Mouse (Mus musculus) neural tube, embryonic 14.5 days (tissue): ENCODE results near the gene Fgg. TPM values are rescaled to one million over a fixed set of nuclear protein-coding genes. Genes with fewer than 3 reads are reported as not detected.

Experiments
- ATAC-seq: fragments of 200-750 bp; cut with Nextera tagmentation; 2 replicates; pipeline ENCODE4 v1.8.0; 2017; ENCODE audit warnings: low read depth, mild to moderate bottlenecking, moderate TSS enrichment, moderate library complexity
- H3K27ac ChIP-seq: fragments of 300-500 bp; sonication (generic); 2 replicates; pipeline ENCODE4 v1.5.1; 2014; ENCODE audit warnings: low read depth, mild to moderate bottlenecking, control low read depth, low read length, moderate library complexity, mixed read lengths
- H3K27me3 ChIP-seq: fragments of 300-500 bp; sonication (generic); 2 replicates; pipeline ENCODE4 v1.6.1; 2014; ENCODE audit warnings: low read length; ENCODE audit not compliant: control insufficient read depth, insufficient read depth
- H3K36me3 ChIP-seq: fragments of 300-500 bp; sonication (generic); 2 replicates; pipeline ENCODE4 v1.6.1; 2014; ENCODE audit warnings: low read length, mixed read lengths; ENCODE audit not compliant: control insufficient read depth, insufficient read depth
- H3K4me1 ChIP-seq: fragments of 300-500 bp; sonication (generic); 2 replicates; pipeline ENCODE4 v1.6.1; 2014; ENCODE audit warnings: low read length; ENCODE audit not compliant: control insufficient read depth, insufficient read depth
- H3K4me2 ChIP-seq: fragments of 300-500 bp; sonication (generic); 2 replicates; pipeline ENCODE4 v1.6.1; 2014; ENCODE audit warnings: mild to moderate bottlenecking, low read depth, low read length, control low read depth
- H3K4me3 ChIP-seq: fragments of 300-500 bp; sonication (generic); 2 replicates; pipeline ENCODE4 v1.5.1; 2014; ENCODE audit warnings: low read depth, low read length, control low read depth, mixed read lengths
- H3K9ac ChIP-seq: fragments of 300-500 bp; sonication (generic); replicated peaks from 2 replicates; pipeline ENCODE4 v1.6.1; 2014; ENCODE audit warnings: low read depth, mild to moderate bottlenecking, control low read depth, low read length, mixed read lengths
- H3K9me3 ChIP-seq: fragments of 300-500 bp; sonication (generic); 2 replicates; pipeline ENCODE4 v1.6.1; 2016; ENCODE audit warnings: low read length; ENCODE audit not compliant: control insufficient read depth
- WGBS: fragments of 180-500 bp; shearing (Covaris S2); extraction: QIAGEN DNeasy Blood & Tissue Kit; methylation state at CpG from one replicate; pipeline ENCODE4 v1.1.7; 2014; 5-methylcytosine and 5-hydroxymethylcytosine counted together
- polyA plus RNA-seq: library from polyadenylated mRNA; unstranded; fragments of >200 nt; fragmentation: Nextera tagmentation; extraction: Ambion mirVana; gene quantifications from 2 replicates; pipeline ENCODE4 v1.2.1, GENCODE M21; 2014

The Fgg gene
- polyA plus RNA-seq, 1 experiment from 2014 or later: 0.23 TPM

DNA sequence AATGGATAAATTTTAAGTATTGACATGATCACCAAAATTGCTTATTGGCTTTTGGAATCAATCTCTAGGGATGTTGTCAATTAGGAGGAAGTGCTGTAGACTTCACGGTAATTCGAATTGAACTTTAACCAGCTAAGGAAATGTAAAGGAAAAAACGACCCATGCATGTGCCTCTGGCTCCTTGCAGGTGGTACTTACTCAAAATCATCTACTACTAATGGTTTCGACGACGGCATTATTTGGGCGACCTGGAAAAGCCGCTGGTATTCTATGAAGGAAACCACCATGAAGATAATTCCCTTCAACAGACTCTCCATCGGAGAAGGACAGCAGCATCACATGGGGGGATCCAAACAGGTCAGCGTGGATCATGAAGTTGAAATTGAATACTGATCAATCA lies 6.4 kb downstream of the Fgg start:
- ATAC-seq: no peak
- Histone ChIP-seq H3K9me3 (no peaks in the 10 kb centered on the region), H3K36me3 (no peaks in the 10 kb centered on the region), H3K4me3 (no peak overlapping the region), H3K4me2 (no peak overlapping the region), H3K27me3 (no peaks in the 10 kb centered on the region), H3K4me1 (no peaks in the 10 kb centered on the region), H3K9ac (no peak overlapping the region), H3K27ac (no peak overlapping the region)
- 89% methylated on average over 10 of the region's 10 CpGs for WGBS

DNA sequence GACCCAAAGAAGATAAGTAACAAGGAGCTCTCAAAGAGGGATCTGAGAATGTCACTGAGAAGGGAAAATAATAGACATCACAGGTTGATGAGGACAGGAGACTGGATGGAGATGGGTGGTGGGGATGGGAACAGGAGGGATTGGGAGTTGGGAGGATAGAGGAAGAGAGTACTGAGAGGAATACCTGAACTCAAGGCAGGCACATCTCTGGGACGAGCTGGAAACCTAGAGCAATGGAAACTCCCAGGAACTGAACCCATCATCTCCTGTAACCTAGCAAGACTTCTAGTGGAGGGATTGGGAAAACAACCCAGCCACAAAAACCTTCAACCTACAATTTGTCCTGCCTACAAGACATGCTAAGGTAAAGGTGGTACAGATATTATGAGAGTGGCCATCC lies 8.7 kb downstream of the Fgg start:
- no peak overlapping the region for H3K4me3 ChIP-seq
- H3K4me2 ChIP-seq: no peak overlapping the region
- H3K9me3 ChIP-seq: no peaks in the 10 kb centered on the region
- 89% methylated on average over 1 of the region's 1 CpGs for WGBS
- H3K27me3 ChIP-seq: no peaks in the 10 kb centered on the region
- H3K27ac ChIP-seq: no peak overlapping the region
- no peaks in the 10 kb centered on the region for H3K4me1 ChIP-seq
- ATAC-seq: no peak
- H3K36me3 ChIP-seq: no peaks in the 10 kb centered on the region
- H3K9ac ChIP-seq: no peak overlapping the region

DNA sequence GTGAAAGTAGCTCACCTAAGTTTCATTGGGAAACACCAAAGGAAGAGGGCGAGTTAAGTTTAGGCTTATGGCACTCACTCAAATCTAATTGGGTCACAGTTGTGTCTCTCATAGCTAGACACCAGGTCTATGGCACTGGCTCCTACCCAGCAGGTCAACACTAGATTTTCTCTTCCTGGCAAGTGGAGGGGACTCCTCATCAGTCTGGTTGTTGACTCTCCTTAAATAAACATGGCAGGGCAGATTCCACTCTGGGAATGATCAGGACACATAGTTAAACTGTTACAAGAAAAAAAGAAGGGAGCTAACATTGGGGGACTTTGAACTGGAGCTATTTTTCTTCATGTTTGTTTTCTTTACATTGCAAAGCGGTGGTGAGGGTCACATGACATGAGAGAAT lies 12.9 kb downstream of the Fgg start:
- WGBS: 87% methylated on average over 2 of the region's 2 CpGs

DNA sequence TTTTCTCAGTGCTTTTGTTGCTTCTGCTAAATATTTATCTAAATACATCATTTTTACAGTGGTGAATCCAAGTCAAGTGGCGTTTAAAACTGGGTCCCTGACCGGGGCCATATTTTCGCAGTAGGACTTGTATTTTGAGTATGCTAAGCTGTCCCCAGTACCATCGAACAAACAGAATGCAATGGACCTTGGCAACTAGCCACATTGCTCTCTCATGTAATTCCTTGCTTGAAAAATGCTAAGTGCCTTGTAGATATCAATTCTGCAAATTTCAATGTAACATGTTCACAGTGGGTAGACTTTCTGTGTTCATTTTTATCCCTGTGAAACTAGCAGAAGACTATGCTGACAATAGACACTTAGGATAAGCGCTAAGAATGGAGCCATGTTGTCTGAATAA lies 13.7 kb downstream of the Fgg start:
- no peak for ATAC-seq
- no peak overlapping the region for H3K27ac ChIP-seq
- no peak overlapping the region for H3K9ac ChIP-seq
- 91% methylated on average over 5 of the region's 5 CpGs for WGBS
- H3K4me2 ChIP-seq: no peak overlapping the region
- no peaks in the 10 kb centered on the region for H3K36me3 ChIP-seq
- no peaks in the 10 kb centered on the region for H3K27me3 ChIP-seq
- no peaks in the 10 kb centered on the region for H3K9me3 ChIP-seq
- no peaks in the 10 kb centered on the region for H3K4me1 ChIP-seq
- no peak overlapping the region for H3K4me3 ChIP-seq

More for the DNA sequence above, 12.9 kb downstream of the Fgg start:
- H3K27ac ChIP-seq: no peak overlapping the region
- H3K4me1 ChIP-seq: no peaks in the 10 kb centered on the region
- H3K9ac ChIP-seq: no peak overlapping the region
- ATAC-seq: no peak
- no peaks in the 10 kb centered on the region for H3K27me3 ChIP-seq
- no peak overlapping the region for H3K4me3 ChIP-seq
- no peaks in the 10 kb centered on the region for H3K9me3 ChIP-seq
- no peak overlapping the region for H3K4me2 ChIP-seq
- no peaks in the 10 kb centered on the region for H3K36me3 ChIP-seq

DNA sequence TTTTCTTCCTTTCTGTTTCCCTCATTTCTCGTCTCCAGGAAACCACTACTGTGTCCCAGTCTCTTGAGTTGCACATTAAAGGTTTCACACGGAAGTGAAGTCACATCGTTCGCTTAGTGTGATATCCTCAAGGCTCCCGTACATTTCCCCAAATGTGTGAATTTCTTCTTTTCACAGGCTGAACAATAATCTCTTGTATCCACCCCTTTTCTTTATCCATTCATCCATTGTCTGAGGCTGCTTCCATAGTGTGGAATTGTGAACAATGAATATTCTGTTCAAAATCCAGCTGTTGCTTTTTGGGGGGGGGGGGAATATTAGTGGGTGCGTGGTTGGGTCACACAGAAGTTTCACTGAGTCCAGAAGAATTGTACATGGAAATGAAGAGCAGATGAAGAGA lies 17.5 kb downstream of the Fgg start:
- no peaks in the 10 kb centered on the region for H3K9me3 ChIP-seq

DNA sequence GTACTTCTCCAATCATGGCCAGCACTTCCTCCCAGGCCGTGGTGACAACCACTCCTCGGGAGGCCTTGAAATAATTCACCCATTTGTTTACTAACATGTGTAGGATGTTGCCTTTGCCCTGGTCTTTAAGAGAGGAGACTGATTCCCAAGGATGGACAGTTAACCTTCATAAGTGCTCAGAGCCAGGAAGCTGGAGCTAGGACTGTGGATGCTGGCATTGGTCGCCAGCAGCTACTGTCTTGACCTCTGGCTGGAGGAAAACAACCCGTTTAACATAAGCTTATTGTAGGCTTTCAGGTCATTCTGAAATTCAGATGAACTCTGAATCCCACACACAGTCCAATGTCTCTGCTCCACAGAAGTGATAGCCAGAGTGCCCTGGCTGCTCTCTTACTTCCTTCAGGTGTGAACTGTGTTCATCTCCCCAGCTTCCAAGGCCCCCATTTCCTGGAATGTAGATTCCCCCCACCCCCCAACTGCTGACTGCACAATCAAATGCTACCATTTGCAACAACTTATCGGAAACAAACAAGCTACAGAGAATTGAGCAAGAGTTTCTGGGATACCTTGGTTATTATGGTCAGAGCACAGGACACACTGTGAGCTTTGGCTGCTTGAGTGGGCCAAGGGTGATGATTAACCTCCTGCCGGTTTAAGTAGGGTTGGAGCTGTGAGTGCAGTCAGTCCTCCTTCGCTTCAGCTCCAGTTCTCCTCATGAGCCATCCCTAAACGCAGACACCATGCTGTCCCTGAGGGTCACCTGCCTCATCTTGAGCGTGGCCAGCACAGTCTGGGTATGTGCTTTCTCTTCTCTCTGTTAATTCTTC lies 18.2 kb downstream of the Fgg start, which contains the start of gene Fga:
Fga (plus strand) TSS at position 602 of the 827 bp plus-strand sequence.
- Histone ChIP-seq H3K27ac (no peak within 1 kb of the TSS), H3K9ac (no peak within 1 kb of the TSS), H3K4me2 (no peak within 1 kb of the TSS), H3K4me1 (no peaks in the 10 kb centered on the region), H3K27me3 (no peaks in the 10 kb centered on the region), H3K4me3 (no peak within 1 kb of the TSS), H3K9me3 (no peaks in the 10 kb centered on the region), H3K36me3 (no peaks in the 10 kb centered on the region)
- no peak for ATAC-seq
- WGBS: 80% methylated on average over 9 of the region's 9 CpGs

More for the DNA sequence above, 17.5 kb downstream of the Fgg start:
- H3K4me1 ChIP-seq: no peaks in the 10 kb centered on the region
- H3K27me3 ChIP-seq: no peaks in the 10 kb centered on the region
- no peaks in the 10 kb centered on the region for H3K36me3 ChIP-seq
- no peak overlapping the region for H3K4me3 ChIP-seq
- no peak overlapping the region for H3K9ac ChIP-seq
- no peak overlapping the region for H3K27ac ChIP-seq
- H3K4me2 ChIP-seq: no peak overlapping the region
- WGBS: 60% methylated on average over 6 of the region's 6 CpGs
- ATAC-seq: no peak

DNA sequence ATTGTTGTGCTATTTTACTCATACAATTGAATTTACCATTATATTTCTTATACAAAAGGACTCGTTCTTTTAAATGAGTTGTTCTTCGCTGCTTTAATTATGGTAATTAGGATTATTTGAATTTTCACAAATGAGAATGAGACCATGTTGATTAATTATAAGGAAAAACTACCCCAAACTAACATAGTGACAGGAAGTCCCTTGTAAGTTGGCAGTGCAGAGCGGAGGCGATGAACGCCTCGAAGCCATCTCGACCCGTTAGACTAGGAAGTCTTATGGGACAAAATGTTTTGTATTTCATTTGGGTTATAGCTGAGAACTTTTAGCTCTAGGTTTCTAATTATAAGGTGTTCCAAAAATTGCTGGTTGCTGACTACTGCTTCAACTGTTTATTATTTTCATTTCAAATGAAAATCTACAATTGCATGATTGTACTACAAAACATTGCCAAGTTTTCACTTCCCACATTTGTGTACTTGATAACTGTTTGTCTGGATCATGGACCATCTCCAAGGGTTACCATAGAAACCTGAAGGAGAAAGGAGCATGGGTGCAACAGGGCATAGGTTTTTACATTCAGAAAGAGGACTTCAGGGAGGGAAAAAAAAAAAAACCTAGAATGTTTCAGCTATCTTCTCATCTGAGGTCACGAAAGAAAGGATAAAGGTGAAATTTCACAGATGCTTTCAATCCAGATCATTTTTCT lies 20.2 kb downstream of the Fgg start:
- Histone ChIP-seq H3K4me3 (no peak overlapping the region), H3K27ac (no peak overlapping the region), H3K27me3 (no peaks in the 10 kb centered on the region), H3K4me1 (no peaks in the 10 kb centered on the region), H3K9ac (no peak overlapping the region), H3K9me3 (no peaks in the 10 kb centered on the region), H3K4me2 (no peak overlapping the region), H3K36me3 (no peaks in the 10 kb centered on the region)
- WGBS: 89% methylated on average over 9 of the region's 9 CpGs
- ATAC-seq: no peak

DNA sequence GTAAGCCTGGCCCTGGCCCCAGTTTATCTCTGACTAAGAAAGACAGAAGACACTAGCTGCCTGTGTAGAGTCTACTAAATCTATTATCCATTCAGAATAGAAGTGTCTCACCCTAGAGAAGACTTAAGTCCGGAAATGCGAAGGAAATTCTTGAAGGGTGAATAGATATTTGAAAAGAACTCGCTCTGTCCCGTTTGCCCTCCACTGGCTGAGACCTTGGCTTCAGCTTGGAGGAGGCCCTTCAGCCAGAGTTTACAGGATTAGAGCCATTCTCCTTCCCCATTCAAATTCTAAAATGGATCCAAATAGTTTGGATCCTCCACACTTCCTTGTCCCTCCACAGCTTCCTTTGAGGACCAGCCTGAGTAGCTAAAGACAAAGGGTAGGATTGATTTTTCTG lies 22.8 kb downstream of the Fgg start:
- H3K4me1 ChIP-seq: no peaks in the 10 kb centered on the region
- no peaks in the 10 kb centered on the region for H3K27me3 ChIP-seq
- H3K9ac ChIP-seq: no peak overlapping the region
- H3K27ac ChIP-seq: no peak overlapping the region
- no peak overlapping the region for H3K4me2 ChIP-seq
- H3K4me3 ChIP-seq: no peak overlapping the region
- H3K36me3 ChIP-seq: no peaks in the 10 kb centered on the region
- ATAC-seq: no peak
- H3K9me3 ChIP-seq: no peaks in the 10 kb centered on the region
- WGBS: 90% methylated on average over 4 of the region's 4 CpGs

DNA sequence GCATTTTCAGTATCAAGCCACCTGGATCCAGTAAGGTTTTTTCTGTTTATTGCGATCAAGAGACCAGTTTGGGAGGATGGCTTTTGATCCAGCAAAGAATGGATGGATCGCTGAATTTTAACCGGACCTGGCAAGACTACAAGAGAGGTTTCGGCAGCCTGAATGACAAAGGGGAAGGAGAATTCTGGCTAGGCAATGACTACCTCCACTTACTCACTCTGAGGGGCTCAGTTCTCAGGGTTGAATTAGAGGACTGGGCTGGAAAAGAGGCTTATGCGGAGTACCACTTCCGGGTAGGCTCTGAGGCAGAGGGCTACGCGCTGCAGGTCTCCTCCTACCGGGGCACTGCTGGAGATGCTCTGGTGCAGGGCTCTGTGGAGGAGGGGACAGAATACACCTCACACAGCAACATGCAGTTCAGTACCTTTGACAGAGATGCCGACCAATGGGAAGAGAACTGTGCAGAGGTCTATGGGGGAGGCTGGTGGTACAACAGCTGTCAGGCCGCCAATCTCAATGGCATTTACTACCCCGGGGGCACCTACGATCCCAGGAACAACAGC lies 25.3 kb downstream of the Fgg start:
- Histone ChIP-seq H3K36me3 (no peaks in the 10 kb centered on the region), H3K4me1 (no peaks in the 10 kb centered on the region), H3K9me3 (no peaks in the 10 kb centered on the region), H3K4me2 (peak overlapping the region; percentile 14; the same call in 1 of the 2 replicates), H3K4me3 (no peak overlapping the region), H3K27me3 (no peaks in the 10 kb centered on the region), H3K9ac (no peak overlapping the region), H3K27ac (no peak overlapping the region)
- WGBS: 40% methylated on average over 13 of the region's 13 CpGs
- peak; percentile 70; the same call in 1 of the 2 replicates for ATAC-seq
